Mouse (Mus musculus) liver, adult 2 months (tissue): ENCODE results near the gene Trappc10. TPM values are rescaled to one million over a fixed set of nuclear protein-coding genes. Genes with fewer than 3 reads are reported as not detected.

ENCODE experiments used
- DNase-seq: peaks from one replicate; pipeline ENCODE4 v3.0.0-alpha.2; 2011; ENCODE audit warnings: low read depth, low spot score; ENCODE audit errors: extremely low read depth
- H3K27ac ChIP-seq: fragments of 200-500 bp; replicated peaks from 2 replicates; pipeline ENCODE4 v1.5.1; 2012; ENCODE audit warnings: low read depth, mild to moderate bottlenecking, control low read depth, inconsistent platforms, low read length; ENCODE audit not compliant: insufficient read depth
- H3K27me3 ChIP-seq: fragments of 200-500 bp; 2 replicates; pipeline ENCODE4 v1.6.1; 2012; ENCODE audit warnings: mild to moderate bottlenecking, moderate library complexity, low read length, inconsistent platforms; ENCODE audit not compliant: control insufficient read depth, insufficient read depth
- H3K36me3 ChIP-seq: fragments of 200-500 bp; 2 replicates; pipeline ENCODE4 v1.6.1; 2012; ENCODE audit warnings: low read length, inconsistent platforms; ENCODE audit not compliant: control insufficient read depth, insufficient read depth
- H3K4me1 ChIP-seq: fragments of 200-500 bp; 2 replicates; pipeline ENCODE4 v1.6.1; 2011; ENCODE audit warnings: low read length; ENCODE audit not compliant: control insufficient read depth, insufficient read depth
- H3K4me3 ChIP-seq: fragments of 200-500 bp; 2 replicates; pipeline ENCODE4 v1.5.1; 2011; ENCODE audit warnings: low read depth, mild to moderate bottlenecking, control low read depth, low read length, moderate library complexity; ENCODE audit not compliant: insufficient read depth
- H3K79me2 ChIP-seq: fragments of 200-500 bp; 2 replicates; pipeline ENCODE4 v1.6.1; 2012; ENCODE audit warnings: inconsistent platforms, mild to moderate bottlenecking, low read length, moderate library complexity; ENCODE audit not compliant: control insufficient read depth, insufficient read depth
- H3K9ac ChIP-seq: fragments of 200-500 bp; 2 replicates; pipeline ENCODE4 v1.6.1; 2012; ENCODE audit warnings: low read depth, mild to moderate bottlenecking, control low read depth, inconsistent platforms, low read length
- CTCF ChIP-seq: fragments of 200-500 bp; IDR thresholded peaks from 2 replicates; pipeline ENCODE4 v1.5.1; 2011; ENCODE audit warnings: low read depth, low read length, control low read depth
- POLR2A ChIP-seq: fragments of 200-500 bp; IDR thresholded peaks from 2 replicates; pipeline ENCODE4 v1.6.1; 2011; ENCODE audit warnings: low read length, control low read depth; ENCODE audit not compliant: insufficient read depth; ENCODE audit errors: extremely low read depth
- WGBS: fragments of 180-500 bp; shearing (Covaris S2); methylation state at CpG from one replicate; pipeline ENCODE4 v1.1.7; 2018; 5-methylcytosine and 5-hydroxymethylcytosine counted together
- polyA plus RNA-seq: library from polyadenylated mRNA; depleted of rRNA; stranded (reverse); fragments of >200 nt; gene quantifications from 2 replicates; pipeline ENCODE4 v1.2.3, GENCODE M21; 2012
- total RNA-seq: library from RNA; depleted of rRNA; stranded (reverse); fragments of >200 nt; gene quantifications from 2 replicates; pipeline ENCODE4 v1.2.3, GENCODE M21; 2014

The Trappc10 gene
- total and polyA plus RNA-seq, 2 experiments: 10.3 to 19.8 TPM

GRCm38 (mm10) chr10:78255646-78256059 is 11.2 kb upstream of the Trappc10 start:
- H3K27ac ChIP-seq: no peak overlapping the region
- WGBS: 21% methylated on average over 4 of the region's 4 CpGs
- H3K36me3 ChIP-seq: no peaks in the 10 kb centered on the region
- DNase-seq: peak; percentile 71
- H3K79me2 ChIP-seq: no peaks in the 10 kb centered on the region
- no peak overlapping the region for H3K9ac ChIP-seq
- peaks cover 4% of the 10 kb centered on the region for H3K4me1 ChIP-seq
- no peak overlapping the region for H3K4me3 ChIP-seq
- no peaks in the 10 kb centered on the region for H3K27me3 ChIP-seq
- no peak for TF ChIP-seq CTCF
- no peak for TF ChIP-seq POLR2A

GRCm38 (mm10) chr10:78247206-78247605 is 2.8 kb upstream of the Trappc10 start:
- DNase-seq: no peak
- no peak overlapping the region for H3K27ac ChIP-seq
- WGBS: 77% methylated on average over 3 of the region's 3 CpGs
- H3K4me3 ChIP-seq: no peak overlapping the region
- TF ChIP-seq POLR2A: no peak
- no peaks in the 10 kb centered on the region for H3K27me3 ChIP-seq
- H3K9ac ChIP-seq: no peak overlapping the region
- H3K4me1 ChIP-seq: peaks cover 10% of the 10 kb centered on the region
- peaks cover 13% of the 10 kb centered on the region for H3K79me2 ChIP-seq
- no peaks in the 10 kb centered on the region for H3K36me3 ChIP-seq

GRCm38 (mm10) chr10:78246725-78247124 is 2.3 kb upstream of the Trappc10 start:
- H3K4me1 ChIP-seq: peaks cover 10% of the 10 kb centered on the region
- peaks cover 13% of the 10 kb centered on the region for H3K79me2 ChIP-seq
- no peaks in the 10 kb centered on the region for H3K36me3 ChIP-seq
- H3K27ac ChIP-seq: no peak overlapping the region
- H3K27me3 ChIP-seq: no peaks in the 10 kb centered on the region
- WGBS: 75% methylated on average over 4 of the region's 4 CpGs
- TF ChIP-seq CTCF: no peak
- TF ChIP-seq POLR2A: no peak
- H3K4me3 ChIP-seq: no peak overlapping the region
- no peak overlapping the region for H3K9ac ChIP-seq
- DNase-seq: no peak

GRCm38 (mm10) chr10:78245225-78245547 is 745 bp upstream of the Trappc10 start:
- H3K79me2 ChIP-seq: peaks cover 18% of the 10 kb centered on the region
- peak overlapping the region; percentile 66; the same call in 1 of the 2 replicates for H3K9ac ChIP-seq
- H3K27me3 ChIP-seq: no peaks in the 10 kb centered on the region
- 6% methylated on average over 7 of the region's 7 CpGs for WGBS
- peak overlapping the region; percentile 70 for H3K27ac ChIP-seq
- peaks cover 10% of the 10 kb centered on the region for H3K4me1 ChIP-seq
- no peak for TF ChIP-seq CTCF
- no peak for TF ChIP-seq POLR2A
- peak overlapping the region; percentile 65 for H3K4me3 ChIP-seq
- H3K36me3 ChIP-seq: no peaks in the 10 kb centered on the region
- no peak for DNase-seq

GRCm38 (mm10) chr10:78244058-78244437 is 393 bp downstream of the Trappc10 start:
- no peak for TF ChIP-seq CTCF
- 0 out of 2 replicates have a peak, but pooled peaks have one; percentile 9 for TF ChIP-seq POLR2A
- WGBS: under 1% methylated on average over 33 of the region's 33 CpGs
- H3K4me3 ChIP-seq: peak overlapping the region; percentile 99
- peaks cover 15% of the 10 kb centered on the region for H3K4me1 ChIP-seq
- H3K27me3 ChIP-seq: no peaks in the 10 kb centered on the region
- H3K79me2 ChIP-seq: peaks cover 24% of the 10 kb centered on the region
- peak; percentile 79 for DNase-seq
- H3K36me3 ChIP-seq: no peaks in the 10 kb centered on the region
- H3K9ac ChIP-seq: peak overlapping the region; percentile 85
- H3K27ac ChIP-seq: peak overlapping the region; percentile 83

- no peak overlapping the region for H3K9ac ChIP-seq
- TF ChIP-seq CTCF: no peak
- no peak for TF ChIP-seq POLR2A
- peak; percentile 55 for DNase-seq
- H3K4me1 ChIP-seq: peaks cover 33% of the 10 kb centered on the region
- no peaks in the 10 kb centered on the region for H3K36me3 ChIP-seq
- H3K4me3 ChIP-seq: no peak overlapping the region
- peaks cover 60% of the 10 kb centered on the region for H3K79me2 ChIP-seq
- WGBS: 33% methylated on average over 6 of the region's 6 CpGs
- H3K27me3 ChIP-seq: no peaks in the 10 kb centered on the region
- H3K27ac ChIP-seq: no peak overlapping the region
Measured at GRCm38 (mm10) chr10:78238926-78239325, 5.5 kb downstream of the Trappc10 start.

GRCm38 (mm10) chr10:78238297-78238696 is 6.1 kb downstream of the Trappc10 start:
- 94% methylated on average over 5 of the region's 5 CpGs for WGBS
- DNase-seq: no peak
- no peak overlapping the region for H3K4me3 ChIP-seq
- no peaks in the 10 kb centered on the region for H3K27me3 ChIP-seq
- H3K4me1 ChIP-seq: peaks cover 32% of the 10 kb centered on the region
- H3K9ac ChIP-seq: no peak overlapping the region
- TF ChIP-seq POLR2A: no peak
- no peak for TF ChIP-seq CTCF
- no peaks in the 10 kb centered on the region for H3K36me3 ChIP-seq
- H3K27ac ChIP-seq: no peak overlapping the region
- H3K79me2 ChIP-seq: peaks cover 57% of the 10 kb centered on the region
